Mouse (Mus musculus) midbrain, embryonic 15.5 days (tissue): ENCODE measurements around the gene Gm45713. TPM values are rescaled to one million over a fixed set of nuclear protein-coding genes. Genes with fewer than 3 reads are reported as not detected.

Experiments used
- ATAC-seq: fragments of 200-750 bp; cut with Nextera tagmentation; replicated peaks from 2 replicates; pipeline ENCODE4 v1.8.0; 2017; ENCODE audit warnings: moderate TSS enrichment
- H3K27ac ChIP-seq: fragments of 300-500 bp; sonication (generic); 2 replicates; pipeline ENCODE4 v1.5.1; 2015; ENCODE audit warnings: mild to moderate bottlenecking, inconsistent platforms
- H3K27me3 ChIP-seq: fragments of 300-500 bp; sonication (generic); replicated peaks from 2 replicates; pipeline ENCODE4 v1.6.1; 2015; ENCODE audit warnings: inconsistent platforms
- H3K36me3 ChIP-seq: fragments of 300-500 bp; sonication (generic); replicated peaks from 2 replicates; pipeline ENCODE4 v1.6.1; 2015; ENCODE audit warnings: inconsistent platforms
- H3K4me1 ChIP-seq: fragments of 300-500 bp; sonication (generic); 2 replicates; pipeline ENCODE4 v1.6.1; 2015; ENCODE audit warnings: inconsistent platforms
- H3K4me2 ChIP-seq: fragments of 300-500 bp; sonication (generic); 2 replicates; pipeline ENCODE4 v1.6.1; 2015; ENCODE audit warnings: inconsistent platforms, mild to moderate bottlenecking, moderate library complexity
- H3K4me3 ChIP-seq: fragments of 300-500 bp; sonication (generic); 2 replicates; pipeline ENCODE4 v1.5.1; 2015; ENCODE audit warnings: mild to moderate bottlenecking, inconsistent platforms
- H3K9ac ChIP-seq: fragments of 300-500 bp; sonication (generic); 2 replicates; pipeline ENCODE4 v1.6.1; 2015; ENCODE audit warnings: mild to moderate bottlenecking, inconsistent platforms
- H3K9me3 ChIP-seq: fragments of 300-500 bp; sonication (generic); 2 replicates; pipeline ENCODE4 v1.6.1; 2016; ENCODE audit warnings: inconsistent platforms
- WGBS: fragments of 180-500 bp; shearing (Covaris S2); methylation state at CpG from one replicate; pipeline ENCODE4 v1.1.7; 2015; ENCODE audit warnings: mixed read lengths; 5-methylcytosine and 5-hydroxymethylcytosine counted together
- polyA plus RNA-seq: library from polyadenylated mRNA; unstranded; fragments of >200 nt; fragmentation: Nextera tagmentation; extraction: Ambion mirVana; gene quantifications from 2 replicates; pipeline ENCODE4 v1.2.1, GENCODE M21; 2015

The Gm45713 gene
- polyA plus RNA-seq, result not detected in 2 replicates

GRCm38 (mm10) chr7:45135993-45136567, at the start of gene Gm45713, which contains the start of gene Flt3l:
Gene Gm45713 (minus strand): TSS chr7:45136231.
Gene Flt3l (minus strand): TSS chr7:45136432.
- peak; percentile 79 for ATAC-seq
- no peaks in the 10 kb centered on the region for H3K36me3 ChIP-seq

GRCm38 (mm10) chr7:45183672-45184071, 47.6 kb upstream of the Gm45713 start:
- 65% methylated on average over 7 of the region's 7 CpGs for WGBS

More at GRCm38 (mm10) chr7:45135993-45136567, at the start of gene Gm45713, which contains the start of gene Flt3l:
- Histone ChIP-seq H3K4me1 (peaks cover 8% of the 10 kb centered on the region; the same call in 1 of the 2 replicates), H3K4me3 (peak within 1 kb of the TSS; percentile 38), H3K9ac (peak within 1 kb of the TSS; percentile 41; the same call in 1 of the 2 replicates), H3K27me3 (no peaks in the 10 kb centered on the region), H3K4me2 (peak within 1 kb of the TSS; percentile 61), H3K27ac (no peak within 1 kb of the TSS), H3K9me3 (no peaks in the 10 kb centered on the region)
- WGBS, result 4% methylated on average over 29 of the region's 29 CpGs

GRCm38 (mm10) chr7:45182606-45183005, 46.6 kb upstream of the Gm45713 start:
- ATAC-seq, result no peak; the same call in 1 of the 2 replicates
- 17% methylated on average over 11 of the region's 11 CpGs for WGBS
- H3K4me3 ChIP-seq, result peak overlapping the region; percentile 37
- H3K4me2 ChIP-seq, result peak overlapping the region; percentile 62
- H3K27me3 ChIP-seq, result peaks cover 81% of the 10 kb centered on the region
- no peaks in the 10 kb centered on the region for H3K36me3 ChIP-seq
- no peaks in the 10 kb centered on the region for H3K9me3 ChIP-seq
- peak overlapping the region; percentile 25; the same call in 1 of the 2 replicates for H3K9ac ChIP-seq
- peaks cover 24% of the 10 kb centered on the region for H3K4me1 ChIP-seq
- no peak overlapping the region for H3K27ac ChIP-seq

More at GRCm38 (mm10) chr7:45183672-45184071, 47.6 kb upstream of the Gm45713 start:
- H3K9me3 ChIP-seq, result no peaks in the 10 kb centered on the region
- peaks cover 24% of the 10 kb centered on the region for H3K4me1 ChIP-seq
- H3K4me2 ChIP-seq, result no peak overlapping the region
- H3K4me3 ChIP-seq, result no peak overlapping the region
- H3K27ac ChIP-seq, result no peak overlapping the region
- no peaks in the 10 kb centered on the region for H3K36me3 ChIP-seq
- H3K9ac ChIP-seq, result no peak overlapping the region
- peaks cover 70% of the 10 kb centered on the region for H3K27me3 ChIP-seq
- ATAC-seq, result no peak

GRCm38 (mm10) chr7:45182199-45182601, 46.2 kb upstream of the Gm45713 start:
- H3K27me3 ChIP-seq, result peaks cover 85% of the 10 kb centered on the region
- no peaks in the 10 kb centered on the region for H3K36me3 ChIP-seq
- H3K4me3 ChIP-seq, result peak overlapping the region; percentile 37
- no peaks in the 10 kb centered on the region for H3K9me3 ChIP-seq
- peaks cover 24% of the 10 kb centered on the region for H3K4me1 ChIP-seq
- WGBS, result under 1% methylated on average over 34 of the region's 34 CpGs
- H3K9ac ChIP-seq, result peak overlapping the region; percentile 25; the same call in 1 of the 2 replicates
- H3K4me2 ChIP-seq, result peak overlapping the region; percentile 62
- no peak overlapping the region for H3K27ac ChIP-seq
- peak; percentile 84 for ATAC-seq

- H3K4me3 ChIP-seq, result peak overlapping the region; percentile 37
- H3K27ac ChIP-seq, result no peak overlapping the region
- H3K4me2 ChIP-seq, result peak overlapping the region; percentile 62
- H3K9ac ChIP-seq, result peak overlapping the region; percentile 2; the same call in 1 of the 2 replicates
- peaks cover 24% of the 10 kb centered on the region for H3K4me1 ChIP-seq
- WGBS, result 3% methylated on average over 34 of the region's 35 CpGs
- H3K36me3 ChIP-seq, result no peaks in the 10 kb centered on the region
- no peaks in the 10 kb centered on the region for H3K9me3 ChIP-seq
- ATAC-seq, result no peak; the same call in 1 of the 2 replicates
- H3K27me3 ChIP-seq, result peaks cover 90% of the 10 kb centered on the region
These were observed 45.5 kb upstream of the Gm45713 start for GRCm38 (mm10) chr7:45181540-45181939.

GRCm38 (mm10) chr7:45180896-45181477, 45.0 kb upstream of the Gm45713 start, which contains the start of gene Pth2:
Gene Pth2 (plus strand): TSS chr7:45180995.
- WGBS, result 18% methylated on average over 20 of the region's 20 CpGs
- Histone ChIP-seq H3K36me3 (no peaks in the 10 kb centered on the region), H3K4me1 (peaks cover 30% of the 10 kb centered on the region), H3K4me3 (peak within 1 kb of the TSS; percentile 37), H3K9ac (peak within 1 kb of the TSS; percentile 2; the same call in 1 of the 2 replicates), H3K27ac (no peak within 1 kb of the TSS), H3K4me2 (peak within 1 kb of the TSS; percentile 62), H3K27me3 (peaks cover 96% of the 10 kb centered on the region), H3K9me3 (no peaks in the 10 kb centered on the region)
- no peak for ATAC-seq

GRCm38 (mm10) chr7:45179469-45179868, 43.4 kb upstream of the Gm45713 start, which contains the start of gene Gfy:
Gene Gfy (minus strand): TSS chr7:45179569.
- 23% methylated on average over 7 of the region's 7 CpGs for WGBS

GRCm38 (mm10) chr7:45178550-45178949, 42.5 kb upstream of the Gm45713 start:
- WGBS, result 24% methylated on average over 7 of the region's 7 CpGs
- H3K9ac ChIP-seq, result no peak overlapping the region
- ATAC-seq, result no peak

More at GRCm38 (mm10) chr7:45179469-45179868, 43.4 kb upstream of the Gm45713 start, which contains the start of gene Gfy:
- Histone ChIP-seq H3K9ac (no peak within 1 kb of the TSS), H3K9me3 (no peaks in the 10 kb centered on the region), H3K27ac (no peak within 1 kb of the TSS), H3K4me1 (peaks cover 33% of the 10 kb centered on the region), H3K4me3 (no peak within 1 kb of the TSS), H3K36me3 (no peaks in the 10 kb centered on the region), H3K27me3 (peaks cover 99% of the 10 kb centered on the region), H3K4me2 (no peak within 1 kb of the TSS)
- ATAC-seq, result no peak

GRCm38 (mm10) chr7:45176356-45176755, 40.3 kb upstream of the Gm45713 start:
- no peak overlapping the region for H3K27ac ChIP-seq
- H3K4me1 ChIP-seq, result peaks cover 19% of the 10 kb centered on the region
- H3K9ac ChIP-seq, result 0 out of 2 replicates have a peak overlapping the region, but pooled peaks have one; percentile 4
- 4% methylated on average over 28 of the region's 31 CpGs for WGBS
- peak overlapping the region; percentile 35 for H3K4me2 ChIP-seq
- ATAC-seq, result no peak
- no peaks in the 10 kb centered on the region for H3K36me3 ChIP-seq
- peaks cover 80% of the 10 kb centered on the region for H3K27me3 ChIP-seq
- H3K9me3 ChIP-seq, result no peaks in the 10 kb centered on the region
- H3K4me3 ChIP-seq, result peak overlapping the region; percentile 18

More at GRCm38 (mm10) chr7:45178550-45178949, 42.5 kb upstream of the Gm45713 start:
- H3K36me3 ChIP-seq, result no peaks in the 10 kb centered on the region
- no peak overlapping the region for H3K27ac ChIP-seq
- no peaks in the 10 kb centered on the region for H3K9me3 ChIP-seq
- H3K4me1 ChIP-seq, result peaks cover 33% of the 10 kb centered on the region
- no peak overlapping the region for H3K4me3 ChIP-seq
- H3K4me2 ChIP-seq, result no peak overlapping the region
- peaks cover 96% of the 10 kb centered on the region for H3K27me3 ChIP-seq

GRCm38 (mm10) chr7:45175929-45176328, 39.9 kb upstream of the Gm45713 start:
- Histone ChIP-seq H3K27ac (no peak overlapping the region), H3K36me3 (no peaks in the 10 kb centered on the region), H3K27me3 (peaks cover 76% of the 10 kb centered on the region), H3K4me2 (peak overlapping the region; percentile 35), H3K4me1 (peaks cover 15% of the 10 kb centered on the region), H3K9ac (0 out of 2 replicates have a peak overlapping the region, but pooled peaks have one; percentile 4), H3K9me3 (no peaks in the 10 kb centered on the region), H3K4me3 (peak overlapping the region; percentile 18)
- ATAC-seq, result no peak
- WGBS, result 2% methylated on average over 23 of the region's 23 CpGs

GRCm38 (mm10) chr7:45175398-45175797, 39.4 kb upstream of the Gm45713 start:
- H3K4me1 ChIP-seq, result peaks cover 14% of the 10 kb centered on the region
- H3K9ac ChIP-seq, result no peak overlapping the region
- 4% methylated on average over 13 of the region's 13 CpGs for WGBS
- no peaks in the 10 kb centered on the region for H3K9me3 ChIP-seq
- no peak overlapping the region for H3K4me2 ChIP-seq
- H3K27ac ChIP-seq, result no peak overlapping the region
- no peaks in the 10 kb centered on the region for H3K36me3 ChIP-seq
- no peak overlapping the region for H3K4me3 ChIP-seq
- peaks cover 71% of the 10 kb centered on the region for H3K27me3 ChIP-seq
- no peak for ATAC-seq

GRCm38 (mm10) chr7:45174567-45175280, 38.7 kb upstream of the Gm45713 start:
- H3K4me1 ChIP-seq, result peaks cover 14% of the 10 kb centered on the region
- ATAC-seq, result no peak
- H3K36me3 ChIP-seq, result no peaks in the 10 kb centered on the region
- 2% methylated on average over 29 of the region's 29 CpGs for WGBS
- H3K27ac ChIP-seq, result no peak overlapping the region
- H3K4me2 ChIP-seq, result no peak overlapping the region
- H3K27me3 ChIP-seq, result peaks cover 71% of the 10 kb centered on the region
- no peaks in the 10 kb centered on the region for H3K9me3 ChIP-seq
- no peak overlapping the region for H3K9ac ChIP-seq
- no peak overlapping the region for H3K4me3 ChIP-seq
